Mouse (Mus musculus): ENCODE results near the gene Gucd1. TPM values are rescaled to one million over a fixed set of nuclear protein-coding genes. Genes with fewer than 3 reads are reported as not detected.
A peak's percentile ranks its signal among the peaks of the same experiment; 100 is the strongest.

The Gucd1 gene
- total and polyA plus RNA-seq, 3 experiments, result 16.8 to 19.0 (median 18.0) TPM

DNA sequence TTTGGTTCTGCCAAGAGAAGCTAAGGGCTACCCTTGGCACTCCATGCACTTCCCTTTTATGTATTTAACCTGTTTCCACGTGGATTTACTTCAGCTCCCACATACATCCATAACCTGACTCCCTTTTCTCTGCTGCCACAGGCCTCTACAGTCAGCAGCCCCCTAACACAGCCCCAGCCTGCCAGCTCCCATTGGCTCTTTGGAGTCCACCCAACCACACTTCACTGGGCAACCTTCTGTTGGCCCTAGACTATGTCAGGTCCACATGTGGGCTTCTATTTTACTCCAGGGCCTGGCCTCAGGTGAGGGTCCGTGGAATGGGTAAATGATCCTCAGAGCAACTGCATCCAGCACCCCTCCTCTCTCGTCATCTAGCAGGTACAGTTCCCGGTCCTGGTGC is 215.2 kb downstream of the Gucd1 start:
- in situ Hi-C loops (cut with MboI; ENCODE audit: low pct_ligation_motif_present, low pct_unique_long_range_greater_than_20kb, low sequenced_read_pairs) (no loop called here), dilution Hi-C loops (cut with MboI; ENCODE audit: extremely low pct_ligation_motif_present, extremely low pct_unique_long_range_greater_than_20kb, low sequenced_read_pairs) (no loop called here)
- Histone ChIP-seq H3K27me3 (replicated peaks) (no peaks in the 10 kb centered on the region), H3K79me2 (replicated peaks; ENCODE audit: control insufficient read depth, extremely low read depth, insufficient read depth, poor library complexity, severe bottlenecking) (no peaks in the 10 kb centered on the region; the same call in 1 of the 2 replicates), H3K36me3 (replicated peaks in 1 of 2; ENCODE audit: control insufficient read depth in 1 of 2, insufficient read depth in 1 of 2, low read length in 1 of 2) (peaks cover 28 to 70% of the 10 kb centered on the region in 2 experiments), H3K9ac (ENCODE audit: insufficient read depth, low read depth) (no peak overlapping the region), H3K27ac (ENCODE audit: insufficient read depth, low read depth) (no peak overlapping the region), H3K9me3 (replicated peaks; ENCODE audit: low read length) (no peaks in the 10 kb centered on the region), H3K4me3 (replicated peaks in 1 of 3; ENCODE audit: low read depth in 2 of 3, low read length in 2 of 3, poor library complexity in 1 of 3) (no peak overlapping the region), H3K4me1 (ENCODE audit: control insufficient read depth in 1 of 2, insufficient read depth in 2 of 2) (peaks cover 9 to 76% of the 10 kb centered on the region in 2 experiments), H3K4me2 (ENCODE audit: insufficient read depth, low read depth, poor library complexity, severe bottlenecking) (no peak overlapping the region)
- no peak for TF ChIP-seq MAX (IDR thresholded peaks at IDR 0.05; ENCODE audit: low read length)
- no peak for TF ChIP-seq MAFK (IDR thresholded peaks at IDR 0.05; ENCODE audit: insufficient replicate concordance, low read length)
- TF ChIP-seq NRF1 (IDR thresholded peaks at IDR 0.05; ENCODE audit: low read depth, low read length), result no peak
- TF ChIP-seq CTCF (conservative IDR thresholded peaks at IDR 0.05 in 1 of 2, IDR thresholded peaks at IDR 0.05 in 1 of 2; ENCODE audit: low read depth in 2 of 2, low read length in 2 of 2), result no peak
- no peak for TF ChIP-seq MEF2A (IDR thresholded peaks at IDR 0.05; ENCODE audit: borderline replicate concordance, low read depth, low read length)
- TF ChIP-seq KAT2A (IDR thresholded peaks at IDR 0.05; ENCODE audit: insufficient replicate concordance, low read length), result no peak
- no peak for TF ChIP-seq JUN (IDR thresholded peaks at IDR 0.05; ENCODE audit: insufficient read depth, low read depth, low read length)
- TF ChIP-seq BHLHE40 (IDR thresholded peaks at IDR 0.05; ENCODE audit: low read depth, low read length), result no peak
- no peak for TF ChIP-seq EP300 (IDR thresholded peaks at IDR 0.05; ENCODE audit: low read length)
- TF ChIP-seq MAZ (IDR thresholded peaks at IDR 0.05; ENCODE audit: low read depth, low read length), result no peak
- TF ChIP-seq TBP (conservative IDR thresholded peaks at IDR 0.05; ENCODE audit: low read depth, low read length), result no peak
- no peak for TF ChIP-seq MXI1 (IDR thresholded peaks at IDR 0.05; ENCODE audit: low read depth, low read length)
- TF ChIP-seq ETS1 (conservative IDR thresholded peaks at IDR 0.05; ENCODE audit: low read depth, low read length), result no peak
- TF ChIP-seq E2F4 (IDR thresholded peaks at IDR 0.05; ENCODE audit: insufficient replicate concordance, low read depth, low read length), result no peak
- TF ChIP-seq MYC (IDR thresholded peaks at IDR 0.05; ENCODE audit: low read depth, low read length), result no peak
- TF ChIP-seq UBTF (IDR thresholded peaks at IDR 0.05; ENCODE audit: low read depth, low read length), result no peak
- TF ChIP-seq ZMIZ1 (IDR thresholded peaks at IDR 0.05; ENCODE audit: low read depth, low read length), result no peak
- TF ChIP-seq IRF4 (IDR thresholded peaks at IDR 0.05; ENCODE audit: low read depth, low read length), result no peak
- DNase-seq (ENCODE audit: extremely low read depth), result no peak

DNA sequence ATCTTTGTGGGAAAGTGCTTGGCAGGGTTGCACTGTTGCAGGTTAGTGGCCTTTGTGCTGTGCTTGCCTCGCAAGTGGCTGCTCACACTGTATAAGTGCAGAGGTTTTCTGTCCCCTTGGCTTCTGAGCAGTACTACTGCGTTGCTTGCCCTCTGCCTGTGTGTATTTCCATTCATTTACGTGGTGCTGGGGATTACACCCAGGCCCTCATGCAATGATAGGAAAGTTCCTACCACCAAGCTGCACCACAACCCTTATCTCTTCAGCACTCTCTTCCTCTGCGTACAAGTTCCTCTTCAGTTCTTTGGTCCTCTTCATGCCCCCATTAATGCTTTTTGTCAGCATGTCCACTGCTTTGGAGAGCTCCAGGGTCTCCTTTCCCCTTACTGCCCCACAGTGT is 215.8 kb downstream of the Gucd1 start:
- H3K4me2 ChIP-seq (ENCODE audit: insufficient read depth, low read depth, poor library complexity, severe bottlenecking), result no peak overlapping the region
- no peak overlapping the region for H3K27ac ChIP-seq (ENCODE audit: insufficient read depth, low read depth)
- in situ Hi-C loops (cut with MboI; ENCODE audit: low pct_ligation_motif_present, low pct_unique_long_range_greater_than_20kb, low sequenced_read_pairs), result no loop called here
- no peak overlapping the region for H3K9ac ChIP-seq (ENCODE audit: insufficient read depth, low read depth)
- H3K4me3 ChIP-seq (replicated peaks in 1 of 3; ENCODE audit: low read depth in 2 of 3, low read length in 2 of 3, poor library complexity in 1 of 3), result no peak overlapping the region
- DNase-seq (ENCODE audit: extremely low read depth), result no peak
- no peaks in the 10 kb centered on the region; the same call in 1 of the 2 replicates for H3K79me2 ChIP-seq (replicated peaks; ENCODE audit: control insufficient read depth, extremely low read depth, insufficient read depth, poor library complexity, severe bottlenecking)
- no peaks in the 10 kb centered on the region for H3K9me3 ChIP-seq (replicated peaks; ENCODE audit: low read length)
- dilution Hi-C loops (cut with MboI; ENCODE audit: extremely low pct_ligation_motif_present, extremely low pct_unique_long_range_greater_than_20kb, low sequenced_read_pairs), result no loop called here
- TF ChIP-seq EP300 (IDR thresholded peaks at IDR 0.05; ENCODE audit: low read length), result 0 out of 2 replicates have a peak, but pooled peaks have one; percentile 12
- no peak for TF ChIP-seq KAT2A (IDR thresholded peaks at IDR 0.05; ENCODE audit: insufficient replicate concordance, low read length)
- H3K27me3 ChIP-seq (replicated peaks), result no peaks in the 10 kb centered on the region
- H3K4me1 ChIP-seq (ENCODE audit: control insufficient read depth in 1 of 2, insufficient read depth in 2 of 2), result peaks cover 9 to 76% of the 10 kb centered on the region in 2 experiments
- peaks cover 23 to 69% of the 10 kb centered on the region in 2 experiments for H3K36me3 ChIP-seq (replicated peaks in 1 of 2; ENCODE audit: control insufficient read depth in 1 of 2, insufficient read depth in 1 of 2, low read length in 1 of 2)

All from CH12.LX (cell line).